Mouse (Mus musculus) adrenal gland, postnatal 14 days (tissue): Measurements from ENCODE around the gene Tmem256. TPM values are rescaled to one million over a fixed set of nuclear protein-coding genes. Genes with fewer than 3 reads are reported as not detected.

Experiments used
- DNase-seq: peaks from one replicate; pipeline ENCODE4 v3.0.0; 2021; ENCODE audit warnings: mixed read lengths
- total RNA-seq: library from RNA; stranded (reverse); gene quantifications from 2 replicates; pipeline ENCODE4 v1.2.3, GENCODE M21; 2021

Tmem256 gene
- total RNA-seq, 1 experiment from 2014 or later = 128 TPM

- no peak for DNase-seq
These were observed 28.0 kb upstream of the Tmem256 start for GRCm38 (mm10) chr11:69810280-69810679.

GRCm38 (mm10) chr11:69815155-69815554 is 23.2 kb upstream of the Tmem256 start, which contains the start of gene Gm39566:
Gene Gm39566, minus strand, starts transcription at chr11:69815298.
- DNase-seq = no peak

- no peak for DNase-seq
These were observed 21.8 kb upstream of the Tmem256 start for GRCm38 (mm10) chr11:69816520-69816919.

GRCm38 (mm10) chr11:69818365-69818764 is 19.9 kb upstream of the Tmem256 start, which contains the start of gene Spem2:
Gene Spem2, minus strand, starts transcription at chr11:69818465.
- no peak for DNase-seq

GRCm38 (mm10) chr11:69818871-69819270 is 19.4 kb upstream of the Tmem256 start:
- DNase-seq = no peak

GRCm38 (mm10) chr11:69822080-69822479 is 16.2 kb upstream of the Tmem256 start, which contains the start of gene Spem1:
Gene Spem1, minus strand, starts transcription at chr11:69822180.
- no peak for DNase-seq

- no peak for DNase-seq
These were observed 14.9 kb upstream of the Tmem256 start for GRCm38 (mm10) chr11:69823456-69823855.

- no peak for DNase-seq
These were observed 9.5 kb upstream of the Tmem256 start for GRCm38 (mm10) chr11:69828832-69829231.

GRCm38 (mm10) chr11:69833554-69833953 is 4.8 kb upstream of the Tmem256 start:
- no peak for DNase-seq

- peak; percentile 63 for DNase-seq
These were observed 4.2 kb upstream of the Tmem256 start for GRCm38 (mm10) chr11:69834001-69834549.

GRCm38 (mm10) chr11:69835326-69835965 is 2.9 kb upstream of the Tmem256 start:
- DNase-seq = no peak

- DNase-seq = no peak
These were observed 2.4 kb upstream of the Tmem256 start for GRCm38 (mm10) chr11:69835966-69836335.

GRCm38 (mm10) chr11:69836703-69837576 is 1.4 kb upstream of the Tmem256 start:
- peak; percentile 58 for DNase-seq

- DNase-seq = peak; percentile 86
These were observed 736 bp upstream of the Tmem256 start, which contains the start of gene Nlgn2 for GRCm38 (mm10) chr11:69837604-69837951. Gene Nlgn2, minus strand, starts transcription at chr11:69837784.

GRCm38 (mm10) chr11:69838714-69839104 is 395 bp downstream of the Tmem256 start:
- peak; percentile 38 for DNase-seq

GRCm38 (mm10) chr11:69846198-69846680 is 7.9 kb downstream of the Tmem256 start, which contains the start of gene Plscr3:
Gene Plscr3, plus strand, starts transcription at chr11:69846376.
- DNase-seq = peak; percentile 96

GRCm38 (mm10) chr11:69846738-69847688 is 8.7 kb downstream of the Tmem256 start:
- DNase-seq = no peak

GRCm38 (mm10) chr11:69848021-69848420 is 9.7 kb downstream of the Tmem256 start:
- no peak for DNase-seq

- DNase-seq = no peak
These were observed 10.8 kb downstream of the Tmem256 start for GRCm38 (mm10) chr11:69849128-69849527.

- DNase-seq = no peak
These were observed 11.6 kb downstream of the Tmem256 start for GRCm38 (mm10) chr11:69849884-69850283.

- DNase-seq = no peak
These were observed 12.4 kb downstream of the Tmem256 start for GRCm38 (mm10) chr11:69850754-69851153.

- no peak for DNase-seq
These were observed 15.7 kb downstream of the Tmem256 start for GRCm38 (mm10) chr11:69853994-69854393.
